Mouse (Mus musculus) spleen, postnatal 4 days (tissue): ENCODE results near the gene Adprh.

ENCODE experiments used
- DNase-seq, 2 experiments: peaks; one replicate each; pipeline ENCODE4 v3.0.0; 2022; ENCODE audit warnings: low spot score in 2 of 2

The Adprh gene

DNA sequence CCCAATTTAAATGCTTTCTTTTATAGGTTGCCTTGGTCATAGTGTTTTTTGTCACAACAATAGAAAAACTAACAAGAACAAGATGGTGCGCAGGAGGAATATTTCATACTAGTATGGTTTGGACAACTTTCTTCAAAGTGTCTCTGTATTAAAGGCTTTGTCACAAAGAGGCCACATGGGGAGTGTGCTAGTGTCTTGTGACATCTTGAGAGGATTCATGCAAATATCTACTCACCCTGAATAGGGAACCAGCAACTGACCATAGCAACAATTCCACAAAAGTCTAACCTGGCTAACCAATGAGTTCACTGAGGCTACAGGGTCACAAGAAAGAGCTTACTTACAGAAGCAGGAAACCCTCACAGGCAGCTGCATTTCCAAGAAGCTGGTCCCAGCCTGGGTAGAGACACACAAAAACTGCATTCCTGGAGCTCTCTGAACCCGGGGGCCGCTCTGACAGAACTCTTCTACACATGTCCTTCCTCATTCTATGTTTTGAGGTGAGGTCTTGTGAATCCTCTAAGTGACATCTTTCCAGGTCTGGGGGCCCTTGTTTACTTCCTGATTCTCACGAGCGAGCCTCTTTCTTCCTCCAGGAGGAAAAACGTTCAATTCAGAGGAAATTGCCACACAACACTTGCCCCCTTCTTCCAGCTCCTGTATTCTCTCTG, 57.3 kb downstream of the Adprh start:
- DNase-seq: no peak

DNA sequence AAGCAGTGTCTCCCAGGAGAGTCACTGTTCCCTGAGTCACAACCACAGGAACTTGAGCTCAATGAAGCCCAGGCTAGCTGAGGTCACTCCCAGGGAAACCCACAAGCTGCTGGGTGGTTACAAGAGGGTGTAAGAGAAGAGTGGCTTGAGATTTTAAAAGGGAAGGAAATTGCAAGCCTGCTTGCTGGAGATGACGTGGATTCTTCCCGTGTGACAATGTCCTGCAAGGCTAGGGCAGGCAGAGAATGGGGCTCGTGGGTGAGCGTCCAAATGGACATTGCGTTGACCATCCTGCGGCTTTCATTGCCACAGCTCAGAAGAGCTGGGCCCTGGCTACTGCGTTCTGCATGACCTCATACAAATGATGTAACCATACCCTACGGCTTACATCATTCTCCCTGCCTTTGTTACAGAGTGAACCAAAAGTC, 58.3 kb downstream of the Adprh start:
- DNase-seq: no peak
